Mouse (Mus musculus): ENCODE measurements around the gene H2-K1.

DNA sequence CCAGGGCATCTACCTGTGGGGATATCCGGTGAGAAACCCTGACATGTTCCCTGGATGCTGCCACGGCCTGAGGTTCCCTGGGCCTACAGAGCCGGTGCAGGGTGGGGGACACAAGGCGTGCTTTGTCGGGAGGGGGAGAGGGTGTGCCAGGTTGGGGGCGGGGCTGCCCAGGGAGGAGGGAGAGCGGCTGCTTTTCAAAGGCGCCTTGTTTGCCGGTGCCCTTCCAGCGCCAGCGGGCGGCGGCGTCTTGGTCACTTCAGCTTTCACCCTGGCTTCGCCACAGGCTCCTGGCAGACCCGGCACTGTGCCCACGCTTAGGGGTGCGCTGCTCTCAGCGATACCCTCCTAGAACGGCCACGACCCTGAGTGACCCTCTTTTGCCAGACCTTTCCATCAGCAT is 38.3 kb upstream of the H2-K1 start:
- TF ChIP-seq CTCF (IDR thresholded peaks at IDR 0.05; ENCODE audit: borderline replicate concordance, control insufficient read depth, extremely low read depth, insufficient read depth, low read length, poor library complexity) = no peak
- no peak for TF ChIP-seq POLR2A (IDR thresholded peaks at IDR 0.05; ENCODE audit: control insufficient read depth, extremely low read depth, insufficient read depth, low read length, poor library complexity)
